Mouse (Mus musculus): Measurements from ENCODE around the gene Zfp800. TPM values are rescaled to one million over a fixed set of nuclear protein-coding genes. Genes with fewer than 3 reads are reported as not detected.
A peak's percentile ranks its signal among the peaks of the same experiment; 100 is the strongest.

Gene Zfp800
- polyA plus RNA-seq, 1 experiment from 2014 or later = 17.7 TPM

DNA sequence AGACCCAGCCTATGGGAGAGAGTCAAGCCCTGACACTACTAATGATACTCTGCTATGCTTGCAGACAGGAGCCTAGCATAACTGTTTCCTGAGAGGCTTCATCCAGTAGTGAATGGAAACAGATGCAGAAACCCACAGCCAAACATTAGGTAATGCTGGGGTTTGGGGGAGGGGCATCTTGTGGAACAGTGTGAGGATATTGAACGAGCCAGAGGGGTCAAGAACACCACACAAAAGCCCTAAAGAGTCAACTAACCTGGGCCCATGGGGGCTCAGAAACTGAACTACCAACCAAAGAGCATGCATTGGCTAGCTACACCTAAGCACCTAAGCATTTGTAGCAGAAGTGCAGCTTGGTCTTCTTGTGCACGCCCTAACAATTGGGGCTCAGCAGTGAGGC lies 13.4 kb upstream of the Zfp800 start:
- Histone ChIP-seq H3K9me3 (replicated peaks; ENCODE audit: control insufficient read depth, low read length) (no peaks in the 10 kb centered on the region), H3K9ac (ENCODE audit: low read depth, low read length) (no peak overlapping the region), H3K4me3 (ENCODE audit: low read depth, low read length) (no peak overlapping the region), H3K27ac (ENCODE audit: low read depth, low read length) (no peak overlapping the region), H3K36me3 (ENCODE audit: control insufficient read depth, insufficient read depth, low read length) (peaks cover 3% of the 10 kb centered on the region; the same call in 1 of the 2 replicates), H3K27me3 (ENCODE audit: control insufficient read depth, insufficient read depth, low read length) (no peaks in the 10 kb centered on the region), H3K4me2 (no peak overlapping the region), H3K4me1 (ENCODE audit: control insufficient read depth, insufficient read depth, low read length) (no peaks in the 10 kb centered on the region)
- WGBS (ENCODE audit: insufficient replicate concordance) = 56% methylated on average over 2 of the region's 2 CpGs
- no peak for ATAC-seq (replicated peaks; ENCODE audit: insufficient number of reproducible peaks, low FRiP score, low TSS enrichment)

DNA sequence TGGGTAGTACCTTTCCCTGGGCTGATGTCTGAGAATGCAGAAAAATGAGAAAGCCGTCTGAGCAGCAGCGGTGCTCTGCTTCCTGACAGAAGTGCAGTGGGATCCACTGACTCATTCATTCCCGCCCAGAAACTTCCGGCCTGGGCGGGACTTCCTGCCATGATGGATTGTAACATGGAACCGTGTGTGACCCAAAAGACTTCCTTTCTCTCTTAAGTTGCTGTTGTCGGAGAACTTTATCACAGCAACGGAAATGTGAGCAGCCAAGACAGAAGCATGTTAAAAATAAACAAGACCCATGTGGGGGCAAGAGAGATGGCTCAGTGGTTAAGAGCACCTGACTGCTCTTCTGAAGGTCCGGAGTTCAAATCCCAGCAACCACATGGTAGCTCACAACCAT lies 12.2 kb upstream of the Zfp800 start:
- Histone ChIP-seq H3K27me3 (ENCODE audit: control insufficient read depth, insufficient read depth, low read length) (no peaks in the 10 kb centered on the region), H3K4me1 (ENCODE audit: control insufficient read depth, insufficient read depth, low read length) (no peaks in the 10 kb centered on the region), H3K9me3 (replicated peaks; ENCODE audit: control insufficient read depth, low read length) (no peaks in the 10 kb centered on the region), H3K4me3 (ENCODE audit: low read depth, low read length) (no peak overlapping the region), H3K36me3 (ENCODE audit: control insufficient read depth, insufficient read depth, low read length) (no peaks in the 10 kb centered on the region), H3K27ac (ENCODE audit: low read depth, low read length) (no peak overlapping the region), H3K4me2 (no peak overlapping the region), H3K9ac (ENCODE audit: low read depth, low read length) (no peak overlapping the region)
- ATAC-seq (replicated peaks; ENCODE audit: insufficient number of reproducible peaks, low FRiP score, low TSS enrichment) = no peak
- WGBS (ENCODE audit: insufficient replicate concordance) = 68% methylated on average over 9 of the region's 9 CpGs

- no peak overlapping the region for H3K4me3 ChIP-seq (ENCODE audit: low read depth, low read length)
- WGBS (ENCODE audit: insufficient replicate concordance) = 84% methylated on average over 4 of the region's 4 CpGs
- ATAC-seq (replicated peaks; ENCODE audit: insufficient number of reproducible peaks, low FRiP score, low TSS enrichment) = no peak
- no peaks in the 10 kb centered on the region; the same call in 1 of the 2 replicates for H3K9me3 ChIP-seq (replicated peaks; ENCODE audit: control insufficient read depth, low read length)
- H3K4me1 ChIP-seq (ENCODE audit: control insufficient read depth, insufficient read depth, low read length) = 0 out of 2 replicates have a peak, but pooled peaks cover 2% of the 10 kb centered on the region
- no peaks in the 10 kb centered on the region for H3K36me3 ChIP-seq (ENCODE audit: control insufficient read depth, insufficient read depth, low read length)
- H3K27ac ChIP-seq (ENCODE audit: low read depth, low read length) = no peak overlapping the region
- no peak overlapping the region for H3K9ac ChIP-seq (ENCODE audit: low read depth, low read length)
- H3K27me3 ChIP-seq (ENCODE audit: control insufficient read depth, insufficient read depth, low read length) = peaks cover 31% of the 10 kb centered on the region
- H3K4me2 ChIP-seq = no peak overlapping the region
These were observed 2.0 kb upstream of the Zfp800 start for GRCm38 (mm10) chr6:28399791-28400190.

DNA sequence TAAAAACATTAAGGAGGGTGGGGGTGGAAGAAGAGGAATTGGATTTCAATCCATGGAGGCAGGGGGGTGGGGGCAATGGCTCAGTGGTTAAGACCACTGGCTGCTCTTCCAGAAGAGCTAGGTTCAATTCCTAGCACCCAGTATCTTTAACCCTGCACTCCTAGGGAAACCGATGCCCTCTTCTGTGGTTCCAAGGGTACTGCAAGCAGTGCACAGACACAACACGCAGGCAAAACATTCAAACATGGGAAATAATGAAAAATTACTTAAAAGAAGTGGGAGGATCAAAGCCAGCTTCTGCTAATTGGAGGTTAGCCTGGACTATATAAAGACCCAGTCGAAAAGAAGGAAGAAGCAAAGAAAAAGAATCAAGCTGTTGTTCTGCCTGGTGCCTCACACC lies 921 bp upstream of the Zfp800 start:
- H3K27ac ChIP-seq (ENCODE audit: low read depth, low read length) = no peak overlapping the region
- H3K4me1 ChIP-seq (ENCODE audit: control insufficient read depth, insufficient read depth, low read length) = 0 out of 2 replicates have a peak, but pooled peaks cover 2% of the 10 kb centered on the region
- H3K9me3 ChIP-seq (replicated peaks; ENCODE audit: control insufficient read depth, low read length) = no peaks in the 10 kb centered on the region; the same call in 1 of the 2 replicates
- no peak for ATAC-seq (replicated peaks; ENCODE audit: insufficient number of reproducible peaks, low FRiP score, low TSS enrichment)
- no peak overlapping the region for H3K4me3 ChIP-seq (ENCODE audit: low read depth, low read length)
- no peak overlapping the region for H3K4me2 ChIP-seq
- no peaks in the 10 kb centered on the region for H3K36me3 ChIP-seq (ENCODE audit: control insufficient read depth, insufficient read depth, low read length)
- peaks cover 31% of the 10 kb centered on the region for H3K27me3 ChIP-seq (ENCODE audit: control insufficient read depth, insufficient read depth, low read length)
- no peak overlapping the region for H3K9ac ChIP-seq (ENCODE audit: low read depth, low read length)
- 75% methylated on average over 3 of the region's 3 CpGs for WGBS (ENCODE audit: insufficient replicate concordance)

DNA sequence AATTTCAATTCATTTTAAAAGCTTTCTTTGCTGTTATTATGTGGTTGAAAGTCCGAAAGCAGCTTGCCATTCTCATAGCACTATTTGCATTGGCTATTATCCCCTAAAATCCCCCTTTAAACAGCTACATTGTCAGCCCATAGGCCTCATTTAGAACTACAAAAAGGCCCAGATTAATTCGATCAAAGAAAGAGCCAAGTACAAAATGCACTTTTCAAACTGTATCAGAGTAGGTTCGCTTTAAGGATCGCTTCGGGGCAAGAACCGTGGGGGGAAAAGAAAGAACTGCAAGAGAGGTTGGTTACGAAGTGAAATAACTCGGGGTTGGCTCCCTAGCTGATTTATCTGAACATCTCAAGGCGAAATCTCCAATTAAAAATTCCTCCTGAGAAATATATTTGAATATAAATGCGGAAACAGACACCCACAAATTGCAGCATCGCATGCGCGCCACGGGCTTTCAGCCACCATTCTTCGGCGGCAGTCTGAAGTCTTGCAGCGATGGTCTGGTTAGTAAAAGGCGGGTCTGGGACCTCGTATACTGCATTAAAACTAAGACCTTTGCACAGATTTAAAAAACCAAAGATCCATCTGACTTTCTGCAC lies 850 bp downstream of the Zfp800 start:
- Histone ChIP-seq H3K27me3 (ENCODE audit: control insufficient read depth, insufficient read depth, low read length) (peaks cover 31% of the 10 kb centered on the region), H3K27ac (ENCODE audit: low read depth, low read length) (no peak overlapping the region), H3K4me1 (ENCODE audit: control insufficient read depth, insufficient read depth, low read length) (0 out of 2 replicates have a peak, but pooled peaks cover 2% of the 10 kb centered on the region), H3K36me3 (ENCODE audit: control insufficient read depth, insufficient read depth, low read length) (no peaks in the 10 kb centered on the region), H3K9me3 (replicated peaks; ENCODE audit: control insufficient read depth, low read length) (no peaks in the 10 kb centered on the region; the same call in 1 of the 2 replicates), H3K4me2 (peak overlapping the region; percentile 76), H3K4me3 (ENCODE audit: low read depth, low read length) (peak overlapping the region; percentile 51), H3K9ac (ENCODE audit: low read depth, low read length) (no peak overlapping the region)
- no peak for ATAC-seq (replicated peaks; ENCODE audit: insufficient number of reproducible peaks, low FRiP score, low TSS enrichment)
- WGBS (ENCODE audit: insufficient replicate concordance) = 3% methylated on average over 19 of the region's 19 CpGs

DNA sequence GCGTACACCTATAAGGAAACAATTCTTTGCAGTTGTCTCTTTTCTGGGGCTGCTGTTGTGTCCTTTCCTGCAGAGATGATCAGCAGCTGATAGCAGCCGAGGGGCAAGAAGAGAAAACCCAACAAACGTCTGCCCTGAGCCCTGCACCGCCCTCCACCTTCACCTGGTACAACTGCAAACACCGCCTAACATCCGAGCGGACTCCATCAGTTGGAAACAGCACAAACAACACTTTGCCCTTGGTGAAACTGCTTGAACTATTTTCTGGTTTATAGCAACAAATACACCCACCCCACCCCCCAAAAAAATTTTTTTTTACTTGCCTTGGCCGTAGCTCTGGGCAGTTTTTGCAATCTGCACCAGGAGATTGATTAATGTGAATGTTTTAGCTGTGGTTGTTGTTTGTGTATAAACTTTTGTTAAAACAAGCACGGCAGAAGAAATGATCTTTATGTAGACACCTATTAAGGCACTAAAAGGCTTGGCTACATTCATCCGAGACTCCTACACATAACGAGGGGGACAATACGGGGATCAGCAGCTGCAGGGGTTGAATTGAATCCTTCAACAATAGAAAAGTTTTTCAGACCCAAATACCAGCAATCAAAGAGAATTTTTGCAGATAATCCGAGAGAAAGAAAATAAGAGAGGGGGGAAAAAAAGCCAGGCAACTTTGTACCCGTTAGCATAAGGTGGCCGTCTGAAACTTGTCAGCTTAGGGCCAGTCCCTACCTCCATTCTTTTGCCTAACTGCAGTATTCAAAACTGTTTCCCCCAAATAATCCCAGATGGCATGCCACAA lies 1.6 kb downstream of the Zfp800 start:
- 25% methylated on average over 15 of the region's 15 CpGs for WGBS (ENCODE audit: insufficient replicate concordance)

DNA sequence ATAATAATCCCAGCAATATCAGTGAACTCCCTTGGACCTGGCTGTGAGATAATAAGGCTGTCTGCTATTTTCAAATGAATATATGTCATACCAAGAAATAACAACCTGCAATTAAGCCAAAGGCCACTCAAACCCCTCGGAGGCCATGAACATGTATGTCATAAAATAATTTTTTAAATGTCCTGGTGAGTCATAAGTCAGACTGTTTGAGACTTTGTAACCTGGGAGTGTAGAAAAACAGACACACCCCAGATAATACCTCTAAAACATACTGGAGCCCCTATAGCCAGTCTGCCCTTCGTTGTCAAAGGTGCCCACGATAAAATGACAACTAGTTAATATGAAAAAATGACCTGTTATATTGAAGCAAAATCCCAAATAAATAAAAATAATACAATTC lies 8.8 kb downstream of the Zfp800 start:
- Histone ChIP-seq H3K27ac (ENCODE audit: low read depth, low read length) (no peak overlapping the region), H3K9me3 (replicated peaks; ENCODE audit: control insufficient read depth, low read length) (no peaks in the 10 kb centered on the region), H3K9ac (ENCODE audit: low read depth, low read length) (no peak overlapping the region), H3K4me3 (ENCODE audit: low read depth, low read length) (no peak overlapping the region), H3K27me3 (ENCODE audit: control insufficient read depth, insufficient read depth, low read length) (no peaks in the 10 kb centered on the region), H3K4me1 (ENCODE audit: control insufficient read depth, insufficient read depth, low read length) (no peaks in the 10 kb centered on the region), H3K36me3 (ENCODE audit: control insufficient read depth, insufficient read depth, low read length) (no peaks in the 10 kb centered on the region), H3K4me2 (no peak overlapping the region)
- no peak for ATAC-seq (replicated peaks; ENCODE audit: insufficient number of reproducible peaks, low FRiP score, low TSS enrichment)
- 78% methylated on average over 3 of the region's 3 CpGs for WGBS (ENCODE audit: insufficient replicate concordance)

More for the DNA sequence above, 1.6 kb downstream of the Zfp800 start:
- Histone ChIP-seq H3K27ac (ENCODE audit: low read depth, low read length) (no peak overlapping the region), H3K9me3 (replicated peaks; ENCODE audit: control insufficient read depth, low read length) (no peaks in the 10 kb centered on the region; the same call in 1 of the 2 replicates), H3K36me3 (ENCODE audit: control insufficient read depth, insufficient read depth, low read length) (no peaks in the 10 kb centered on the region), H3K9ac (ENCODE audit: low read depth, low read length) (no peak overlapping the region), H3K4me3 (ENCODE audit: low read depth, low read length) (no peak overlapping the region), H3K4me1 (ENCODE audit: control insufficient read depth, insufficient read depth, low read length) (0 out of 2 replicates have a peak, but pooled peaks cover 2% of the 10 kb centered on the region), H3K4me2 (no peak overlapping the region; the same call in 1 of the 2 replicates), H3K27me3 (ENCODE audit: control insufficient read depth, insufficient read depth, low read length) (peaks cover 31% of the 10 kb centered on the region)
- no peak for ATAC-seq (replicated peaks; ENCODE audit: insufficient number of reproducible peaks, low FRiP score, low TSS enrichment)

DNA sequence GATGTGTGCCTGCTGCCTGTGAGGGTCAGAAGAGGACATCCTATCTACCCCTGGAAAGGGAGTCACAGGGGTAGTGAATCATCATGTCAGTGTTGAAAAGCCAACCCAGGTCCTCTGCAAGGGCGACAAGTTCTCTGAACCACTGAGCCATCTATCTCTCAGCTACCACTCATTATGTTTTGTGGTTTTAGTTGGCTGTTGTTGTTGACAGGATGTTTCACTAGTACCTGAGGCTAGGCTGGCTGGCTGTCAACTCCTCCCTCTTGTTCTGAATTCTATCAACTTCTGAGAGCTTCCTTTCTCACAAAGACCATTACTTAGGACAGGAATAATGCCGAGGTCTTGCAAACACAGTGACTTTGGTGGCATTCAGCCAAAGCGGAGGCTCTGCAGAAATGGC lies 12.6 kb downstream of the Zfp800 start:
- H3K9me3 ChIP-seq (replicated peaks; ENCODE audit: control insufficient read depth, low read length) = no peaks in the 10 kb centered on the region
- no peak overlapping the region for H3K4me3 ChIP-seq (ENCODE audit: low read depth, low read length)
- no peak overlapping the region for H3K9ac ChIP-seq (ENCODE audit: low read depth, low read length)
- H3K27me3 ChIP-seq (ENCODE audit: control insufficient read depth, insufficient read depth, low read length) = no peaks in the 10 kb centered on the region
- WGBS (ENCODE audit: insufficient replicate concordance) = 70% methylated on average over 3 of the region's 3 CpGs
- H3K4me1 ChIP-seq (ENCODE audit: control insufficient read depth, insufficient read depth, low read length) = no peaks in the 10 kb centered on the region
- no peak for ATAC-seq (replicated peaks; ENCODE audit: insufficient number of reproducible peaks, low FRiP score, low TSS enrichment)
- H3K36me3 ChIP-seq (ENCODE audit: control insufficient read depth, insufficient read depth, low read length) = no peaks in the 10 kb centered on the region
- H3K4me2 ChIP-seq = no peak overlapping the region
- H3K27ac ChIP-seq (ENCODE audit: low read depth, low read length) = no peak overlapping the region
